Mouse (Mus musculus) limb, embryonic 12.5 days (tissue): ENCODE results near the gene Myo18a. TPM values are rescaled to one million over a fixed set of nuclear protein-coding genes. Genes with fewer than 3 reads are reported as not detected.

Experiments
- ATAC-seq: fragments of 200-750 bp; cut with Nextera tagmentation; 2 replicates; pipeline ENCODE4 v1.8.0; 2017; ENCODE audit warnings: low read depth, moderate TSS enrichment; ENCODE audit not compliant: insufficient number of reproducible peaks, insufficient read depth, low FRiP score, low TSS enrichment
- H3K27ac ChIP-seq: fragments of 300-500 bp; sonication (generic); 2 replicates; pipeline ENCODE4 v1.5.1; 2016; ENCODE audit warnings: mild to moderate bottlenecking, moderate library complexity
- H3K27me3 ChIP-seq: fragments of 300-500 bp; sonication (generic); 2 replicates; pipeline ENCODE4 v1.6.1; 2016; ENCODE audit warnings: mild to moderate bottlenecking, moderate library complexity
- H3K36me3 ChIP-seq: fragments of 300-500 bp; sonication (generic); 2 replicates; pipeline ENCODE4 v1.6.1; 2016; ENCODE audit warnings: mild to moderate bottlenecking, moderate library complexity
- H3K4me1 ChIP-seq: fragments of 300-500 bp; sonication (generic); replicated peaks from 2 replicates; pipeline ENCODE4 v1.6.1; 2016
- H3K4me2 ChIP-seq: fragments of 300-500 bp; sonication (generic); 2 replicates; pipeline ENCODE4 v1.6.1; 2016; ENCODE audit warnings: mild to moderate bottlenecking, moderate library complexity
- H3K4me3 ChIP-seq: fragments of 300-500 bp; sonication (generic); replicated peaks from 2 replicates; pipeline ENCODE4 v1.5.1; 2016; ENCODE audit warnings: mild to moderate bottlenecking
- H3K9ac ChIP-seq: fragments of 300-500 bp; sonication (generic); replicated peaks from 2 replicates; pipeline ENCODE4 v1.6.1; 2016; ENCODE audit warnings: mild to moderate bottlenecking, moderate library complexity
- H3K9me3 ChIP-seq: fragments of 300-500 bp; sonication (generic); 2 replicates; pipeline ENCODE4 v1.6.1; 2016; ENCODE audit warnings: mild to moderate bottlenecking, moderate library complexity
- WGBS: fragments of 180-500 bp; shearing (Covaris S2); methylation state at CpG from one replicate; pipeline ENCODE4 v1.1.7; 2016; 5-methylcytosine and 5-hydroxymethylcytosine counted together
- polyA plus RNA-seq: library from polyadenylated mRNA; unstranded; fragments of >200 nt; fragmentation: Nextera tagmentation; extraction: Ambion mirVana; gene quantifications from 2 replicates; pipeline ENCODE4 v1.2.1, GENCODE M21; 2016

Gene Myo18a
- polyA plus RNA-seq, 1 experiment from 2014 or later: 31.5 TPM

GRCm38 (mm10) chr11:77854641-77855040, 91.6 kb downstream of the Myo18a start:
- H3K27ac ChIP-seq: no peak overlapping the region

GRCm38 (mm10) chr11:77855396-77855795, 92.3 kb downstream of the Myo18a start:
- no peak overlapping the region; the same call in 1 of the 2 replicates for H3K9ac ChIP-seq
- H3K36me3 ChIP-seq: peaks cover 69% of the 10 kb centered on the region
- H3K4me3 ChIP-seq: no peak overlapping the region
- H3K4me2 ChIP-seq: no peak overlapping the region
- WGBS: 12% methylated on average over 15 of the region's 15 CpGs
- no peak overlapping the region for H3K27ac ChIP-seq
- H3K4me1 ChIP-seq: peaks cover 29% of the 10 kb centered on the region
- no peak for ATAC-seq
- H3K9me3 ChIP-seq: no peaks in the 10 kb centered on the region
- peaks cover 56% of the 10 kb centered on the region for H3K27me3 ChIP-seq

More at GRCm38 (mm10) chr11:77854641-77855040, 91.6 kb downstream of the Myo18a start:
- no peak overlapping the region for H3K9ac ChIP-seq
- peaks cover 31% of the 10 kb centered on the region for H3K4me1 ChIP-seq
- H3K36me3 ChIP-seq: peaks cover 69% of the 10 kb centered on the region
- H3K4me3 ChIP-seq: no peak overlapping the region
- ATAC-seq: no peak
- peaks cover 53% of the 10 kb centered on the region for H3K27me3 ChIP-seq
- H3K9me3 ChIP-seq: no peaks in the 10 kb centered on the region
- WGBS: 49% methylated on average over 3 of the region's 3 CpGs
- no peak overlapping the region for H3K4me2 ChIP-seq

GRCm38 (mm10) chr11:77857089-77857488, 94.0 kb downstream of the Myo18a start:
- Histone ChIP-seq H3K4me3 (no peak overlapping the region), H3K9ac (no peak overlapping the region), H3K4me1 (peaks cover 20% of the 10 kb centered on the region), H3K9me3 (no peaks in the 10 kb centered on the region), H3K27ac (no peak overlapping the region), H3K4me2 (no peak overlapping the region), H3K27me3 (peaks cover 67% of the 10 kb centered on the region), H3K36me3 (peaks cover 63% of the 10 kb centered on the region)
- 87% methylated on average over 6 of the region's 6 CpGs for WGBS
- ATAC-seq: no peak

GRCm38 (mm10) chr11:77858589-77858988, 95.5 kb downstream of the Myo18a start:
- Histone ChIP-seq H3K4me1 (peaks cover 20% of the 10 kb centered on the region), H3K27me3 (peaks cover 68% of the 10 kb centered on the region)
- WGBS: 44% methylated on average over 9 of the region's 9 CpGs

GRCm38 (mm10) chr11:77860947-77861346, 97.9 kb downstream of the Myo18a start:
- H3K36me3 ChIP-seq: peaks cover 53% of the 10 kb centered on the region
- peaks cover 76% of the 10 kb centered on the region for H3K27me3 ChIP-seq
- WGBS: 86% methylated on average over 9 of the region's 9 CpGs
- no peak for ATAC-seq
- H3K9ac ChIP-seq: no peak overlapping the region
- no peaks in the 10 kb centered on the region for H3K9me3 ChIP-seq
- H3K4me2 ChIP-seq: no peak overlapping the region
- H3K4me1 ChIP-seq: peaks cover 13% of the 10 kb centered on the region
- no peak overlapping the region for H3K27ac ChIP-seq
- no peak overlapping the region for H3K4me3 ChIP-seq

More at GRCm38 (mm10) chr11:77858589-77858988, 95.5 kb downstream of the Myo18a start:
- no peak for ATAC-seq
- Histone ChIP-seq H3K9ac (no peak overlapping the region), H3K4me2 (no peak overlapping the region), H3K27ac (no peak overlapping the region), H3K4me3 (no peak overlapping the region), H3K9me3 (no peaks in the 10 kb centered on the region), H3K36me3 (peaks cover 51% of the 10 kb centered on the region)

- WGBS: 88% methylated on average over 7 of the region's 7 CpGs
- H3K27me3 ChIP-seq: peaks cover 86% of the 10 kb centered on the region
Measured at GRCm38 (mm10) chr11:77862887-77863286, 99.8 kb downstream of the Myo18a start.

GRCm38 (mm10) chr11:77864771-77865170, 101.7 kb downstream of the Myo18a start:
- no peak overlapping the region for H3K4me2 ChIP-seq
- H3K36me3 ChIP-seq: peaks cover 28% of the 10 kb centered on the region
- no peak for ATAC-seq
- H3K9ac ChIP-seq: no peak overlapping the region
- no peaks in the 10 kb centered on the region for H3K9me3 ChIP-seq
- H3K4me3 ChIP-seq: no peak overlapping the region
- peaks cover 77% of the 10 kb centered on the region for H3K27me3 ChIP-seq
- no peak overlapping the region for H3K27ac ChIP-seq
- H3K4me1 ChIP-seq: peaks cover 25% of the 10 kb centered on the region
- WGBS: 59% methylated on average over 12 of the region's 12 CpGs

More at GRCm38 (mm10) chr11:77862887-77863286, 99.8 kb downstream of the Myo18a start:
- Histone ChIP-seq H3K27ac (no peak overlapping the region), H3K9ac (no peak overlapping the region), H3K36me3 (peaks cover 44% of the 10 kb centered on the region), H3K4me1 (peaks cover 19% of the 10 kb centered on the region), H3K9me3 (no peaks in the 10 kb centered on the region), H3K4me3 (no peak overlapping the region), H3K4me2 (no peak overlapping the region)
- ATAC-seq: no peak

GRCm38 (mm10) chr11:77867419-77868083, 104.5 kb downstream of the Myo18a start:
- Histone ChIP-seq H3K36me3 (peaks cover 12% of the 10 kb centered on the region; the same call in 1 of the 2 replicates), H3K4me2 (no peak overlapping the region), H3K27ac (no peak overlapping the region), H3K4me1 (peaks cover 37% of the 10 kb centered on the region), H3K27me3 (peaks cover 64% of the 10 kb centered on the region), H3K9me3 (no peaks in the 10 kb centered on the region), H3K4me3 (no peak overlapping the region), H3K9ac (no peak overlapping the region; the same call in 1 of the 2 replicates)
- 10% methylated on average over 11 of the region's 12 CpGs for WGBS
- ATAC-seq: no peak

- Histone ChIP-seq H3K27me3 (peaks cover 59% of the 10 kb centered on the region), H3K9me3 (no peaks in the 10 kb centered on the region), H3K9ac (no peak overlapping the region), H3K4me3 (no peak overlapping the region), H3K36me3 (no peaks in the 10 kb centered on the region), H3K27ac (no peak overlapping the region), H3K4me2 (no peak overlapping the region), H3K4me1 (peaks cover 46% of the 10 kb centered on the region)
- ATAC-seq: peak; percentile 42; the same call in 1 of the 2 replicates
- WGBS: 21% methylated on average over 4 of the region's 4 CpGs
Measured at GRCm38 (mm10) chr11:77871436-77871835, 108.4 kb downstream of the Myo18a start.

GRCm38 (mm10) chr11:77872236-77872635, 109.2 kb downstream of the Myo18a start:
- ATAC-seq: no peak

GRCm38 (mm10) chr11:77872685-77873084, 109.6 kb downstream of the Myo18a start:
- Histone ChIP-seq H3K4me1 (peaks cover 38% of the 10 kb centered on the region), H3K27ac (no peak overlapping the region), H3K4me2 (peak overlapping the region; percentile 44), H3K9me3 (no peaks in the 10 kb centered on the region), H3K9ac (0 out of 2 replicates have a peak overlapping the region, but pooled peaks have one; percentile 6), H3K27me3 (peaks cover 50% of the 10 kb centered on the region), H3K36me3 (no peaks in the 10 kb centered on the region), H3K4me3 (0 out of 2 replicates have a peak overlapping the region, but pooled peaks have one; percentile 5)
- no peak for ATAC-seq
- 6% methylated on average over 7 of the region's 7 CpGs for WGBS

More at GRCm38 (mm10) chr11:77872236-77872635, 109.2 kb downstream of the Myo18a start:
- peak overlapping the region; percentile 44 for H3K4me2 ChIP-seq
- H3K9me3 ChIP-seq: no peaks in the 10 kb centered on the region
- 1% methylated on average over 11 of the region's 11 CpGs for WGBS
- H3K9ac ChIP-seq: 0 out of 2 replicates have a peak overlapping the region, but pooled peaks have one; percentile 6
- H3K36me3 ChIP-seq: no peaks in the 10 kb centered on the region
- peaks cover 42% of the 10 kb centered on the region for H3K4me1 ChIP-seq
- peak overlapping the region; percentile 5; the same call in 1 of the 2 replicates for H3K4me3 ChIP-seq
- no peak overlapping the region for H3K27ac ChIP-seq
- H3K27me3 ChIP-seq: peaks cover 55% of the 10 kb centered on the region
